Mouse (Mus musculus): Measurements from ENCODE around the gene Hcar2. TPM values are rescaled to one million over a fixed set of nuclear protein-coding genes. Genes with fewer than 3 reads are reported as not detected.

The Hcar2 gene
- under 1 TPM in 1 of 2 experiments, not detected in 1; 0.31 TPM for total RNA-seq (2021)

GRCm38 (mm10) chr5:123865365-123865764 is at the start of gene Hcar2:
TSS of gene Hcar2 (minus strand) at chr5:123865499.
- intact Hi-C loops (cut with DNase I), result no loop called here
- DNase-seq, result no peak

DNA sequence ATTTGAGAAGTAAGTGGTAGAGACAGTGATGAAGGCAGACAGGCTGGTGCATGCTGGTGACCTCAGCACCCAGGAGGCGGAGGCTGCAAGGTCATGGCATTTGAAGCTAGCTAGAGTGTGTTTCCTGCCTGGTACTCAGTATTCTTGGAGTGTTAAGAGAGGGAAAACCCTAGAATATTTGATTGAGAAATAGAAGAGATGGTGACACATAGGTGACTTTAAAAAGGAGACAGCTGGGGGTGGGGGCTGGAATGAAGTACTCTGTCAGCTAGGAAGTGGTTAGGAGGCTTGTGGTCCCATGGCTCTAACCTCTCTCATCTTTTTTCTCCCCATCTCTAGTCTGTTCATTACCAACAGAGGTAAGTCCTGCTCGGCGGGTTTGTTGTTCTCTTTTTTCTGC is 49.6 kb upstream of the Hcar2 start:
- no peak for DNase-seq
- intact Hi-C loops (cut with DNase I), result no loop called here

GRCm38 (mm10) chr5:123907631-123907977 is 42.3 kb upstream of the Hcar2 start:
- intact Hi-C loops (cut with DNase I), result loop anchor here (5.0 kb wide), 3 partner anchors 160 to 280 kb away; partner anchors contain the start of genes Kntc1 and Rsrc2
- no peak for DNase-seq

DNA sequence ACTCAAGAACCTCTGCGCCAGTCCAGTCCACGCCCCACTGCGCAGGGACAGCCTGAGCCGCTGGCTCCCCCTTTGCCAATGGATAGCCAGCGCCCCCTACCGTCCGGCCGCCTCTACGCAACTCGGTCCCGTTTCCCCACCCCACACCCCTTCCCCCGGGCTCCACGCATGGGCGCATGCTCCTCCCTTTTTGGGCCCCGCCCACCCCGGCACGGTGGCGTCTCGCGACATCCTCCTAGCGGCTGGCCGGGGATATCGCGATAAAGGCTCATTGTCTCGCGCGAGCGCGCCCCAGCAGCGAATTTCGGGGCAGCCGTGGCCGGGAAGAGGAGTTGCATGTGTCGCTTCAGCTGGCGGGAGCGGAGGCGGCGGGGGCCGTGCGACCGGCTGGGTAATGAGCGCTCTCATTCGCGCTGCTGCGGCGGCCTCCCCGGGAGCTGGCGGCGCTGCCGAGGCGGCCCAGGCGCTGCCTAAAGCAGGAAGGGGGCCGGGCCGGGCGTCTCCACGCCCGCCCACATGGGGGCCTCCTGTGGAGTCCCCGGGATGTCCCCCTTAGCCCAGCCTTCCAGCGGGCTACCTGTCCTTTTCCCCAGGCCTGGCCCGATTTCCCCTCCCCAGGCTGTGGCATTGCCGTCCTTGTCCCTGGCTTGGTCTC is 41.8 kb upstream of the Hcar2 start, which contains the start of gene Denr:
Gene Denr, plus strand, starts transcription at position 200 of the 655 bp plus-strand sequence.
- DNase-seq, result peak; percentile 100
- intact Hi-C loops (cut with DNase I), result loop anchor here (5.0 kb wide), 3 partner anchors 160 to 280 kb away; partner anchors contain the start of genes Kntc1 and Rsrc2

DNA sequence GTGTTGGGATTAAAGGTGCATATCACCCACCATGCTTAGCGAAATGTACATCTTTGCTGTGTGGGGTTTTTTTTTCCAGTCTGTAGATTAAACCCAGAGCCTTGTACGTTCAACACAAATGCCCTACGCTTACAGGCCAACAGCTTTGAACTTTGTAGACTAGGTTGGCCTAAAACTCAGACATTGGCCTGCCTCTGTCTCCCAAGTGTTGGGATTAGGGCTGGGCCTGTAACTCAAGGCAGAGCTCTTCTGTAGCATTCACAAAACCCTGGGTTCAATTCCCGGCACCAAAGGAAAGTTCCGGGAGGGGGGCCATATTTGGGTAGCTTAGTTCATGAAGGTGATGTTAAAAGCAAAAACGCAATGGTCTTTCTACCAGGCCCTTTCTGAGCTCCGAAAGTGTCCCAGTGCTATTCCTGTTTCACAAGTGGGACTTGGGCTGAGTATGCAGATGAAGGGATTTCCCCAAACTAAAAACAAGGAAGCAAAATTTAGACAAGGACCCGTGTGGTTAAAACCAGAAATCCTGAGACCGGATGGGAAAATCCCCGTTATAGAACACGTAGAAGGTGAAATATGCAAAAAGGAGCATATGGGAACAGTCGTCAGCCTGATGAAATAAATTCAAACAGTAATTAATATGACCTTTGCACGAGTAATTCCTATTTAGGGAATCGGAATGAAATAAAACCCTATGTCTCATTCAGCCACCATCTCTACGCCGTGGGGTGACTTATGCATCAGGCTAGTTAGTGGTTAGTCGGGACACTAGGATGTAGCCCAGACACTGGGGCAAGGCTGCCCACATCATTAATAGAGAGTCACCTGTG is 41.1 kb upstream of the Hcar2 start:
- no peak for DNase-seq
- intact Hi-C loops (cut with DNase I), result loop anchor here (5.0 kb wide), 3 partner anchors 159 to 279 kb away; partner anchors contain the start of genes Kntc1 and Rsrc2

- DNase-seq, result no peak
- intact Hi-C loops (cut with DNase I), result no loop called here
These were observed 38.9 kb upstream of the Hcar2 start for GRCm38 (mm10) chr5:123904059-123904672.

- DNase-seq, result no peak
These were observed 32.1 kb upstream of the Hcar2 start for GRCm38 (mm10) chr5:123897352-123897751.

DNA sequence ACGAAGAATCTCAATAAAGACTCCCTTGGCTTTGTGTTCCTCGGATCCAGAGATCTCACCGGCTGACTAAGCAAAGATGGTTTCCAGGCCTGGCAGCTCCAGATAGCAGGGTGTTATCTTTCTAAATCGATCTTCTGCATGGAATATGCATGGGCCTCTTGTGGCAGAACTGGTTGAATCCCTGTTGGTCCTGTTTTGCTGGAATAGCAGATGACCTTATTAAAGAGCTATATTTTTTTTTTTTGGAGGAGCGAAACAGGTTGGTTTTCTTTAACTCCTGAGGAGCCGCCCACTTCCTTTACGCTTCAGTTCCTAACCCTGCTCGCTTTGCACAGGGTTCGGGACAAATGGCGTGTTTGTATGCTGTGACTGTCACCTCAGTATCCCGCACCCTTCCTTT is 31.1 kb upstream of the Hcar2 start:
- intact Hi-C loops (cut with DNase I), result no loop called here
- DNase-seq, result no peak

More at GRCm38 (mm10) chr5:123897352-123897751, 32.1 kb upstream of the Hcar2 start:
- intact Hi-C loops (cut with DNase I), result no loop called here

GRCm38 (mm10) chr5:123893520-123893919 is 28.2 kb upstream of the Hcar2 start:
- intact Hi-C loops (cut with DNase I), result no loop called here
- no peak for DNase-seq

- intact Hi-C loops (cut with DNase I), result no loop called here
- peak in 1 of 2 experiments; percentile 23 for DNase-seq
These were observed 26.4 kb upstream of the Hcar2 start for GRCm38 (mm10) chr5:123891669-123892068.

- intact Hi-C loops (cut with DNase I), result no loop called here
- no peak for DNase-seq
These were observed 25.7 kb upstream of the Hcar2 start for GRCm38 (mm10) chr5:123890987-123891386.

GRCm38 (mm10) chr5:123890312-123890711 is 25.0 kb upstream of the Hcar2 start:
- intact Hi-C loops (cut with DNase I), result no loop called here
- no peak for DNase-seq

- intact Hi-C loops (cut with DNase I), result no loop called here
- DNase-seq, result no peak
These were observed 21.1 kb upstream of the Hcar2 start for GRCm38 (mm10) chr5:123886365-123886764.

DNA sequence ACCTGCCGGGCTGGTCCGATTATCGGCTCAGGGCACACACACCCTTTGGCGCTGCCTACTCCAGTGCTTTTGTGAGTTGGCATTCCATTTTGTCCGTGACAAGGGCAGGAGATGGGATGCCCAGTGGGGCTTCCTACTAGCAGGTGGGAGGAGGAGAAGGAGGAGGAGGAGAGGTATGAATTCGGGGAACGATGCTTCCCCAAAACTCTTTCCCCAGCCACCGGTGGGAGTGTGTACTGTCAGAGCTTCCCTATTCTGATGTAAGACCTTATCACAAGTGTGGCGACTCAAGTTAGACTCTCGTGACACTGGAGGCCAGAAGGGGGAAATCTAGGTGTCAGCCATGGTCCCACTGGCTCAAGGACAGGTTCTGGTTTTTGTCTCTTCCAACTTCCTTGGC is 19.0 kb upstream of the Hcar2 start:
- intact Hi-C loops (cut with DNase I), result no loop called here
- no peak for DNase-seq

- no peak for DNase-seq
- intact Hi-C loops (cut with DNase I), result no loop called here
These were observed 18.6 kb upstream of the Hcar2 start for GRCm38 (mm10) chr5:123883891-123884290.

GRCm38 (mm10) chr5:123880778-123881177 is 15.5 kb upstream of the Hcar2 start:
- no peak for DNase-seq

GRCm38 (mm10) chr5:123879928-123880327 is 14.6 kb upstream of the Hcar2 start, which contains the start of gene Hcar1:
TSS of gene Hcar1 (minus strand) at chr5:123880020.
- intact Hi-C loops (cut with DNase I), result no loop called here
- peak; percentile 11 to 24 for DNase-seq

More at GRCm38 (mm10) chr5:123880778-123881177, 15.5 kb upstream of the Hcar2 start:
- intact Hi-C loops (cut with DNase I), result no loop called here

DNA sequence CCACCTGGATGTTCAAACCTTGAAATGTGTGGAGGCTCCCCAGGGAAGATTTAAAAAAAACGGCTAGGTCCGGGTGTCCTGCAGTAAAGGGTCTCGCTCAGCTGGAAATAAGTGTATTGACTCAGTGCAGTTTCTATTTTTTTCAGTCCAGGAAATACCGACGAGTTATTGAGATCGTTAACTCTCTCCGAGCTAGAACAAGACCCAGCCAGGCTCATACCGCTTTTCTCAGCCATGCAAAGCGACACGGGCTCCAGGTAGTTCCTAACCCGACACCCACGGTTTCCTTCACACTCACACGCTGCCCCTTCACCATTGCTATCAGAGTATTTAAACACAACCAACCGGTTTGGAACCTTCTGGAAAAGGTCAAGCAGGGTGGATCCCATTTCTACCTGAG is 12.8 kb upstream of the Hcar2 start:
- intact Hi-C loops (cut with DNase I), result no loop called here

DNA sequence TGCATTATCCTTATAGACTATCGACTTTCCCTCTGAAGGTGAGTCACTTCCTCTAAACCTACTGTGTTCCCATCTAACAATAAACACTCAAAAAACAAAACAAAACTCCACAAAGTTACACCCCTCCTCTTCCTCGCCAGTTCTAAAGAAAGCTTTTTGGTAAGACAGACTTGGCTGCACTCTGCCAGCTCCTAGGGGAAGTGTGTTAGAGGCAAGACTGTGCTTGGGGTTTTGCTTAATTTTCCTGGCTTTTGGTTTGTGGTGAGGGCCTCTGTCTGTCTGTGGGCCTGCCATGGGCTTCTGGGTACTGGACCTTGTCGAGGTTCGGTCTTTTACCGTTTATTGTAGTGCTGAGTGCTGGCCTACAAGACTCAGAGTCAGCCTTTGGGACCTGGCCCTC is 8.9 kb upstream of the Hcar2 start:
- no peak for DNase-seq
- intact Hi-C loops (cut with DNase I), result no loop called here

More for the DNA sequence above, 12.8 kb upstream of the Hcar2 start:
- DNase-seq, result no peak

GRCm38 (mm10) chr5:123869615-123870014 is 4.3 kb upstream of the Hcar2 start:
- intact Hi-C loops (cut with DNase I), result no loop called here
- DNase-seq, result no peak

DNA sequence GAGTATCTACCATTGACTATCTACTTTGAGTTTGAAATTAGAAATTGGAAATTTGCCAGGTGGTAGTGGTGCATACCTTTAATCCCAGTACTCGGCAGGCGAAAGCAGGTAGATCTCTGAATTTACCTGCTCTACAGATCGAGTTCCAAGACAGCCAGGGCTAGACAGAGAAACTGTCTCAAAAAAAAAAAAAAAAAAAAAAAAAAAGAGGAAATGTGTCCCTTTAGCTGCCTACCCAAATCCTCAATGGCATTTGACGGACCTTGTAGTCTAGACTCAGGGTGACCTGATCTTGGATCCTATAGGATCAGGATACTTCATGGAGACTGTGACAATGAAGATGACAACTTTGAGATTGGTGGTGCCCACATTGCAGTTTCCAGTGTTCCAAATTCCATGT is 1.2 kb upstream of the Hcar2 start:
- no peak for DNase-seq
- intact Hi-C loops (cut with DNase I), result no loop called here
